Mouse (Mus musculus): ENCODE data around the gene Ptpn4.

DNA sequence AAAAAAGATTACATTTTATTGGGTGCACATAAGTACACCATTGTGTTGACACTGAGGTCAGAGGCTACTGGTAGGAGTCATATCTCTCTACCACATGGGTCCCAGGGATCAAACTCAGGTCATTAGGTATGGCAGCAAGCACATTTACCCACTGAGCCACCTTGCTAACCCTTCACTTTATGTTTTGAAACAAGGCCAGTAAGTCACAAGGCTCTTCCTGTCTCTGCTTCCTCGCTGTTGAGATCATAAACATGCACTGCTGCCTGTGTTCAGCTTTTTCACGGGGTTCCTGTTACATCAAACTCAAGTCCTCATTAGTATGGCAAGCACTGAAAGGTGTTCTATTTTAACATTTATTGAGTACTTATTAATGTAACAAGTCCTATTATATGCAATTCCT lies 61.5 kb downstream of the Ptpn4 start:
- TF ChIP-seq CTCF (IDR thresholded peaks at IDR 0.05; ENCODE audit: low read depth) (no peak), EP300 (optimal IDR thresholded peaks at IDR 0.05) (no peak)
